Mouse (Mus musculus): ENCODE data around the gene Ntng1. TPM values are rescaled to one million over a fixed set of nuclear protein-coding genes. Genes with fewer than 3 reads are reported as not detected.
"Not testable (repeated sequence)": the region's sequence is repeated elsewhere in the genome, so short reads cannot be mapped to it uniquely, and the experiment has no call there.

Gene Ntng1
- polyA plus RNA-seq, 1 experiment = 0.09 TPM

GRCm38 (mm10) chr3:109772120-109772519 is 371.7 kb downstream of the Ntng1 start:
- 76% methylated on average over 14 of the region's 14 CpGs for WGBS
- no peaks in the 10 kb centered on the region for H3K27me3 ChIP-seq (ENCODE audit: control insufficient read depth, insufficient read depth, low read length)
- no peaks in the 10 kb centered on the region for H3K36me3 ChIP-seq (ENCODE audit: control insufficient read depth, insufficient read depth, low read length)
- H3K4me1 ChIP-seq (ENCODE audit: control insufficient read depth, insufficient read depth, insufficient read length, low read length) = no peaks in the 10 kb centered on the region
- H3K4me3 ChIP-seq (ENCODE audit: low read depth, low read length) = no peak overlapping the region
- no peak for TF ChIP-seq CTCF (IDR thresholded peaks at IDR 0.05; ENCODE audit: extremely low read depth, insufficient read length, insufficient replicate concordance, low read depth, low read length)
- TF ChIP-seq POLR2A (IDR thresholded peaks at IDR 0.05; ENCODE audit: low read depth, low read length) = no peak
- no peak overlapping the region for H3K27ac ChIP-seq (ENCODE audit: insufficient read depth, low read depth, low read length)

- WGBS = 89% methylated on average over 3 of the region's 3 CpGs
- TF ChIP-seq CTCF (IDR thresholded peaks at IDR 0.05; ENCODE audit: extremely low read depth, insufficient read length, insufficient replicate concordance, low read depth, low read length) (no peak), POLR2A (IDR thresholded peaks at IDR 0.05; ENCODE audit: low read depth, low read length) (no peak)
- no peak overlapping the region for H3K4me3 ChIP-seq (ENCODE audit: low read depth, low read length)
- no peaks in the 10 kb centered on the region for H3K4me1 ChIP-seq (ENCODE audit: control insufficient read depth, insufficient read depth, insufficient read length, low read length)
- H3K27me3 ChIP-seq (ENCODE audit: control insufficient read depth, insufficient read depth, low read length) = no peaks in the 10 kb centered on the region
- H3K36me3 ChIP-seq (ENCODE audit: control insufficient read depth, insufficient read depth, low read length) = no peaks in the 10 kb centered on the region
- H3K27ac ChIP-seq (ENCODE audit: insufficient read depth, low read depth, low read length) = no peak overlapping the region
These were observed 376.9 kb downstream of the Ntng1 start for GRCm38 (mm10) chr3:109766939-109767338.

- TF ChIP-seq CTCF (IDR thresholded peaks at IDR 0.05; ENCODE audit: extremely low read depth, insufficient read length, insufficient replicate concordance, low read depth, low read length) (no peak), POLR2A (IDR thresholded peaks at IDR 0.05; ENCODE audit: low read depth, low read length) (no peak)
- Histone ChIP-seq H3K4me3 (ENCODE audit: low read depth, low read length) (no peak overlapping the region), H3K27ac (ENCODE audit: insufficient read depth, low read depth, low read length) (no peak overlapping the region), H3K36me3 (ENCODE audit: control insufficient read depth, insufficient read depth, low read length) (no peaks in the 10 kb centered on the region), H3K27me3 (ENCODE audit: control insufficient read depth, insufficient read depth, low read length) (no peaks in the 10 kb centered on the region), H3K4me1 (ENCODE audit: control insufficient read depth, insufficient read depth, insufficient read length, low read length) (no peaks in the 10 kb centered on the region)
- WGBS = 40% methylated on average over 2 of the region's 2 CpGs
These were observed 378.2 kb downstream of the Ntng1 start for GRCm38 (mm10) chr3:109765608-109766007.

- TF ChIP-seq CTCF (IDR thresholded peaks at IDR 0.05; ENCODE audit: extremely low read depth, insufficient read length, insufficient replicate concordance, low read depth, low read length) (no peak), POLR2A (IDR thresholded peaks at IDR 0.05; ENCODE audit: low read depth, low read length) (no peak)
- Histone ChIP-seq H3K27me3 (ENCODE audit: control insufficient read depth, insufficient read depth, low read length) (no peaks in the 10 kb centered on the region), H3K4me3 (ENCODE audit: low read depth, low read length) (no peak overlapping the region), H3K36me3 (ENCODE audit: control insufficient read depth, insufficient read depth, low read length) (no peaks in the 10 kb centered on the region), H3K27ac (ENCODE audit: insufficient read depth, low read depth, low read length) (no peak overlapping the region), H3K4me1 (ENCODE audit: control insufficient read depth, insufficient read depth, insufficient read length, low read length) (no peaks in the 10 kb centered on the region)
- WGBS = 59% methylated on average over 4 of the region's 4 CpGs
These were observed 378.7 kb downstream of the Ntng1 start for GRCm38 (mm10) chr3:109765141-109765540.

- Histone ChIP-seq H3K27ac (ENCODE audit: insufficient read depth, low read depth, low read length) (no peak overlapping the region), H3K36me3 (ENCODE audit: control insufficient read depth, insufficient read depth, low read length) (no peaks in the 10 kb centered on the region), H3K4me3 (ENCODE audit: low read depth, low read length) (no peak overlapping the region), H3K4me1 (ENCODE audit: control insufficient read depth, insufficient read depth, insufficient read length, low read length) (no peaks in the 10 kb centered on the region), H3K27me3 (ENCODE audit: control insufficient read depth, insufficient read depth, low read length) (no peaks in the 10 kb centered on the region)
- WGBS = 77% methylated on average over 2 of the region's 2 CpGs
- TF ChIP-seq CTCF (IDR thresholded peaks at IDR 0.05; ENCODE audit: extremely low read depth, insufficient read length, insufficient replicate concordance, low read depth, low read length) = no peak
- no peak for TF ChIP-seq POLR2A (IDR thresholded peaks at IDR 0.05; ENCODE audit: low read depth, low read length)
These were observed 387.4 kb downstream of the Ntng1 start for GRCm38 (mm10) chr3:109756426-109756825.

GRCm38 (mm10) chr3:109747593-109747992 is 396.2 kb downstream of the Ntng1 start:
- not testable (repeated sequence) for H3K4me1 ChIP-seq (ENCODE audit: control insufficient read depth, insufficient read depth, insufficient read length, low read length); H3K4me3 ChIP-seq (ENCODE audit: low read depth, low read length); H3K36me3 ChIP-seq (ENCODE audit: control insufficient read depth, insufficient read depth, low read length); H3K27me3 ChIP-seq (ENCODE audit: control insufficient read depth, insufficient read depth, low read length); H3K27ac ChIP-seq (ENCODE audit: insufficient read depth, low read depth, low read length)
- WGBS = 62% methylated on average over 3 of the region's 3 CpGs

- 71% methylated on average over 2 of the region's 2 CpGs for WGBS
- H3K27ac ChIP-seq (ENCODE audit: insufficient read depth, low read depth, low read length) = no peak overlapping the region
- H3K36me3 ChIP-seq (ENCODE audit: control insufficient read depth, insufficient read depth, low read length) = no peaks in the 10 kb centered on the region
- no peak overlapping the region for H3K4me3 ChIP-seq (ENCODE audit: low read depth, low read length)
- no peaks in the 10 kb centered on the region for H3K4me1 ChIP-seq (ENCODE audit: control insufficient read depth, insufficient read depth, insufficient read length, low read length)
- H3K27me3 ChIP-seq (ENCODE audit: control insufficient read depth, insufficient read depth, low read length) = no peaks in the 10 kb centered on the region
- TF ChIP-seq POLR2A (IDR thresholded peaks at IDR 0.05; ENCODE audit: low read depth, low read length) (no peak), CTCF (IDR thresholded peaks at IDR 0.05; ENCODE audit: extremely low read depth, insufficient read length, insufficient replicate concordance, low read depth, low read length) (no peak)
These were observed 403.2 kb downstream of the Ntng1 start for GRCm38 (mm10) chr3:109740466-109741102.

Measured in small intestine, adult 2 months (tissue).